Comparison of ENCODE assay signal across 31 mouse cellular contexts in genomic region chr1:97697273-97697672, GRCm38 (mm10).
"Had no signal": no experiment of that assay in that cellular context is flagged by ENCODE, and none has a peak within 500 bp of the region (broad histone marks: within the 10 kb centered on the region; RNA-seq: fewer than 3 reads in every experiment).

No protein-coding gene starts in this region.

- H3K4me1 ChIP-seq: limb, embryonic 10.5 days; limb, embryonic 12.5 days; limb, embryonic 13.5 days; limb, embryonic 15.5 days; liver, embryonic 13.5 days; liver, embryonic 15.5 days; neural tube, embryonic 12.5 days had no signal

- H3K27ac ChIP-seq: left cerebral cortex, adult 2 months; limb, embryonic 10.5 days; limb, embryonic 12.5 days; limb, embryonic 13.5 days; limb, embryonic 15.5 days; liver, embryonic 12.5 days; liver, embryonic 13.5 days; liver, embryonic 14.5 days; liver, embryonic 15.5 days; lung, embryonic 15.5 days; macrophage; midbrain, embryonic 10.5 days; midbrain, embryonic 12.5 days; midbrain, embryonic 13.5 days; midbrain, embryonic 15.5 days; neural tube, embryonic 12.5 days had no signal

- DNase-seq: left cerebral cortex, postnatal 4 days; liver; liver, embryonic 13.5 days; liver, postnatal 0 days; lung, adult 18-20 months; lung, adult 2 months; lung, embryonic 14.5 days; lung, postnatal 10 days; lung, postnatal 14 days; lung, postnatal 36 days; lung, postnatal 4 days had no signal

- H3K4me2 ChIP-seq: limb, embryonic 12.5 days; limb, embryonic 13.5 days; limb, embryonic 15.5 days; liver, embryonic 11.5 days; liver, embryonic 12.5 days; liver, embryonic 13.5 days; liver, embryonic 15.5 days; lung, embryonic 14.5 days; lung, embryonic 15.5 days; midbrain, embryonic 12.5 days; midbrain, embryonic 13.5 days; midbrain, embryonic 15.5 days; neural tube, embryonic 12.5 days had no signal

- H3K36me3 ChIP-seq: limb, embryonic 10.5 days; limb, embryonic 12.5 days; limb, embryonic 13.5 days; limb, embryonic 15.5 days; liver, embryonic 12.5 days; liver, embryonic 13.5 days; liver, embryonic 15.5 days; lung, embryonic 15.5 days; midbrain, embryonic 10.5 days; midbrain, embryonic 12.5 days; midbrain, embryonic 13.5 days; midbrain, embryonic 15.5 days; neural tube, embryonic 12.5 days had no signal

- ATAC-seq: liver, embryonic 12.5 days; liver, postnatal 0 days; lung, postnatal 0 days; midbrain, embryonic 13.5 days; midbrain, embryonic 15.5 days; midbrain, embryonic 16.5 days had no signal

- H3K9me3 ChIP-seq: limb, embryonic 10.5 days; limb, embryonic 12.5 days; limb, embryonic 13.5 days; limb, embryonic 15.5 days; liver, embryonic 12.5 days; liver, embryonic 13.5 days; liver, embryonic 15.5 days; lung, embryonic 15.5 days; midbrain, embryonic 10.5 days; midbrain, embryonic 12.5 days; midbrain, embryonic 15.5 days; neural tube, embryonic 12.5 days had no signal

- H3K27me3 ChIP-seq: limb, embryonic 12.5 days; limb, embryonic 13.5 days; limb, embryonic 15.5 days; liver, embryonic 12.5 days; liver, embryonic 13.5 days; liver, embryonic 15.5 days; lung, embryonic 15.5 days; megakaryocyte, embryonic 14.5 days; midbrain, embryonic 12.5 days; midbrain, embryonic 13.5 days; midbrain, embryonic 15.5 days; neural tube, embryonic 12.5 days had no signal

- H3K9ac ChIP-seq: limb, embryonic 12.5 days; limb, embryonic 13.5 days; limb, embryonic 15.5 days; liver, embryonic 12.5 days; liver, embryonic 13.5 days; liver, embryonic 14.5 days; liver, embryonic 15.5 days; liver, postnatal 0 days; lung, embryonic 14.5 days; lung, embryonic 15.5 days; midbrain, embryonic 12.5 days; midbrain, embryonic 13.5 days; midbrain, embryonic 15.5 days; neural tube, embryonic 12.5 days had no signal

- H3K4me3 ChIP-seq: left cerebral cortex, adult 2 months; limb, embryonic 10.5 days; limb, embryonic 12.5 days; limb, embryonic 13.5 days; limb, embryonic 15.5 days; liver, embryonic 12.5 days; liver, embryonic 13.5 days; liver, embryonic 15.5 days; lung, embryonic 15.5 days; megakaryocyte, embryonic 14.5 days; midbrain, embryonic 10.5 days; midbrain, embryonic 12.5 days; midbrain, embryonic 13.5 days; midbrain, embryonic 15.5 days; myocyte; neural tube, embryonic 12.5 days had no signal
